Mouse (Mus musculus) neural tube, embryonic 12.5 days (tissue): ENCODE measurements around the gene Swsap1. TPM values are rescaled to one million over a fixed set of nuclear protein-coding genes. Genes with fewer than 3 reads are reported as not detected.
A peak's percentile ranks its signal among the peaks of the same experiment; 100 is the strongest.

Experiments
- ATAC-seq: fragments of 200-750 bp; cut with Nextera tagmentation; 2 replicates; pipeline ENCODE4 v1.8.0; 2017; ENCODE audit warnings: low read depth, mild to moderate bottlenecking, moderate TSS enrichment, moderate library complexity; ENCODE audit not compliant: low FRiP score
- H3K27ac ChIP-seq: fragments of 300-500 bp; sonication (generic); 2 replicates; pipeline ENCODE4 v1.5.1; 2016
- H3K27me3 ChIP-seq: fragments of 300-500 bp; sonication (generic); replicated peaks from 2 replicates; pipeline ENCODE4 v1.6.1; 2016; ENCODE audit warnings: mild to moderate bottlenecking
- H3K36me3 ChIP-seq: fragments of 300-500 bp; sonication (generic); 2 replicates; pipeline ENCODE4 v1.6.1; 2016; ENCODE audit warnings: mild to moderate bottlenecking
- H3K4me1 ChIP-seq: fragments of 300-500 bp; sonication (generic); 2 replicates; pipeline ENCODE4 v1.6.1; 2016
- H3K4me2 ChIP-seq: fragments of 300-500 bp; sonication (generic); replicated peaks from 2 replicates; pipeline ENCODE4 v1.6.1; 2016; ENCODE audit warnings: mild to moderate bottlenecking
- H3K4me3 ChIP-seq: fragments of 300-500 bp; sonication (generic); 2 replicates; pipeline ENCODE4 v1.5.1; 2016
- H3K9ac ChIP-seq: fragments of 300-500 bp; sonication (generic); 2 replicates; pipeline ENCODE4 v1.6.1; 2016; ENCODE audit warnings: mild to moderate bottlenecking
- H3K9me3 ChIP-seq: fragments of 300-500 bp; sonication (generic); 2 replicates; pipeline ENCODE4 v1.6.1; 2016; ENCODE audit warnings: mild to moderate bottlenecking
- WGBS: fragments of 180-500 bp; shearing (Covaris S2); methylation state at CpG from one replicate; pipeline ENCODE4 v1.1.7; 2016; 5-methylcytosine and 5-hydroxymethylcytosine counted together
- polyA plus RNA-seq: library from polyadenylated mRNA; unstranded; fragments of >200 nt; fragmentation: Nextera tagmentation; extraction: Ambion mirVana; gene quantifications from 2 replicates; pipeline ENCODE4 v1.2.1, GENCODE M21; 2016

Swsap1 gene
- polyA plus RNA-seq, 1 experiment from 2014 or later: 8.1 TPM

- no peak overlapping the region for H3K4me2 ChIP-seq
- ATAC-seq: no peak
- H3K27ac ChIP-seq: no peak overlapping the region
- no peaks in the 10 kb centered on the region for H3K27me3 ChIP-seq
- no peaks in the 10 kb centered on the region for H3K36me3 ChIP-seq
- no peak overlapping the region for H3K9ac ChIP-seq
- 27% methylated on average over 2 of the region's 2 CpGs for WGBS
- H3K4me1 ChIP-seq: no peaks in the 10 kb centered on the region
- no peak overlapping the region for H3K4me3 ChIP-seq
- no peaks in the 10 kb centered on the region for H3K9me3 ChIP-seq
Observed at GRCm38 (mm10) chr9:21977972-21978371, 22.4 kb downstream of the Swsap1 start.

- Histone ChIP-seq H3K27ac (no peak overlapping the region), H3K9ac (no peak overlapping the region), H3K9me3 (no peaks in the 10 kb centered on the region), H3K4me1 (no peaks in the 10 kb centered on the region), H3K4me2 (no peak overlapping the region), H3K4me3 (no peak overlapping the region), H3K36me3 (no peaks in the 10 kb centered on the region), H3K27me3 (no peaks in the 10 kb centered on the region)
- WGBS: 97% methylated on average over 4 of the region's 4 CpGs
- no peak for ATAC-seq
Observed at GRCm38 (mm10) chr9:21978398-21979128, 23.0 kb downstream of the Swsap1 start.

GRCm38 (mm10) chr9:21983911-21984310 is 28.4 kb downstream of the Swsap1 start:
- Histone ChIP-seq H3K9me3 (no peaks in the 10 kb centered on the region), H3K4me1 (peaks cover 11% of the 10 kb centered on the region), H3K9ac (no peak overlapping the region), H3K36me3 (no peaks in the 10 kb centered on the region), H3K27ac (no peak overlapping the region), H3K4me2 (no peak overlapping the region), H3K4me3 (no peak overlapping the region), H3K27me3 (peaks cover 29% of the 10 kb centered on the region)
- WGBS: 29% methylated on average over 3 of the region's 3 CpGs
- no peak for ATAC-seq

- H3K27ac ChIP-seq: no peak overlapping the region
- no peak for ATAC-seq
- H3K27me3 ChIP-seq: peaks cover 67% of the 10 kb centered on the region
- H3K36me3 ChIP-seq: no peaks in the 10 kb centered on the region
- 7% methylated on average over 36 of the region's 36 CpGs for WGBS
- peaks cover 22% of the 10 kb centered on the region for H3K4me1 ChIP-seq
- peak overlapping the region; percentile 71 for H3K4me2 ChIP-seq
- no peak overlapping the region for H3K9ac ChIP-seq
- H3K9me3 ChIP-seq: no peaks in the 10 kb centered on the region
- peak overlapping the region; percentile 34; the same call in 1 of the 2 replicates for H3K4me3 ChIP-seq
Observed at GRCm38 (mm10) chr9:21987592-21988342, 32.2 kb downstream of the Swsap1 start.

- Histone ChIP-seq H3K27me3 (peaks cover 73% of the 10 kb centered on the region), H3K36me3 (no peaks in the 10 kb centered on the region), H3K9ac (peak overlapping the region; percentile 45; the same call in 1 of the 2 replicates), H3K4me1 (peaks cover 22% of the 10 kb centered on the region), H3K27ac (no peak overlapping the region), H3K9me3 (no peaks in the 10 kb centered on the region), H3K4me3 (peak overlapping the region; percentile 34), H3K4me2 (peak overlapping the region; percentile 71)
- WGBS: 2% methylated on average over 32 of the region's 32 CpGs
- ATAC-seq: 0 out of 2 replicates have a peak, but pooled peaks have one; percentile 33
Observed at GRCm38 (mm10) chr9:21988421-21989101, 33.0 kb downstream of the Swsap1 start.

- H3K4me1 ChIP-seq: peaks cover 22% of the 10 kb centered on the region
- H3K9ac ChIP-seq: peak within 1 kb of the TSS; percentile 45; the same call in 1 of the 2 replicates
- peak within 1 kb of the TSS; percentile 71 for H3K4me2 ChIP-seq
- H3K27me3 ChIP-seq: peaks cover 73% of the 10 kb centered on the region
- H3K36me3 ChIP-seq: no peaks in the 10 kb centered on the region
- WGBS: under 1% methylated on average over 42 of the region's 42 CpGs
- H3K9me3 ChIP-seq: no peaks in the 10 kb centered on the region
- peak; percentile 35; the same call in 1 of the 2 replicates for ATAC-seq
- peak within 1 kb of the TSS; percentile 34 for H3K4me3 ChIP-seq
- H3K27ac ChIP-seq: no peak within 1 kb of the TSS
Observed at GRCm38 (mm10) chr9:21989230-21990110, 33.9 kb downstream of the Swsap1 start, which contains the start of gene Rgl3. Rgl3 (minus strand) TSS chr9:21989446.

- no peak overlapping the region for H3K9ac ChIP-seq
- H3K4me3 ChIP-seq: no peak overlapping the region
- peaks cover 22% of the 10 kb centered on the region for H3K4me1 ChIP-seq
- H3K27me3 ChIP-seq: peaks cover 61% of the 10 kb centered on the region
- WGBS: 74% methylated on average over 4 of the region's 4 CpGs
- no peak for ATAC-seq
- H3K9me3 ChIP-seq: no peaks in the 10 kb centered on the region
- H3K36me3 ChIP-seq: no peaks in the 10 kb centered on the region
- no peak overlapping the region for H3K27ac ChIP-seq
- no peak overlapping the region for H3K4me2 ChIP-seq
Observed at GRCm38 (mm10) chr9:21992227-21992626, 36.7 kb downstream of the Swsap1 start.

GRCm38 (mm10) chr9:21996178-21996867 is 40.8 kb downstream of the Swsap1 start:
- ATAC-seq: no peak
- no peak overlapping the region for H3K9ac ChIP-seq

GRCm38 (mm10) chr9:22000296-22000695 is 44.7 kb downstream of the Swsap1 start:
- no peaks in the 10 kb centered on the region for H3K9me3 ChIP-seq
- H3K27me3 ChIP-seq: no peaks in the 10 kb centered on the region
- 89% methylated on average over 6 of the region's 6 CpGs for WGBS
- H3K4me2 ChIP-seq: no peak overlapping the region
- H3K4me1 ChIP-seq: peaks cover 26% of the 10 kb centered on the region
- peaks cover 7% of the 10 kb centered on the region; the same call in 1 of the 2 replicates for H3K36me3 ChIP-seq
- no peak overlapping the region for H3K4me3 ChIP-seq
- ATAC-seq: no peak
- no peak overlapping the region for H3K9ac ChIP-seq
- H3K27ac ChIP-seq: no peak overlapping the region

More at GRCm38 (mm10) chr9:21996178-21996867, 40.8 kb downstream of the Swsap1 start:
- Histone ChIP-seq H3K27me3 (peaks cover 20% of the 10 kb centered on the region), H3K4me1 (no peaks in the 10 kb centered on the region), H3K4me3 (no peak overlapping the region), H3K9me3 (no peaks in the 10 kb centered on the region), H3K27ac (no peak overlapping the region), H3K4me2 (no peak overlapping the region), H3K36me3 (no peaks in the 10 kb centered on the region)
- 80% methylated on average over 3 of the region's 3 CpGs for WGBS

- H3K9ac ChIP-seq: no peak overlapping the region
- peak overlapping the region; percentile 74 for H3K4me2 ChIP-seq
- H3K36me3 ChIP-seq: peaks cover 20% of the 10 kb centered on the region
- peaks cover 26% of the 10 kb centered on the region for H3K4me1 ChIP-seq
- H3K27me3 ChIP-seq: no peaks in the 10 kb centered on the region
- no peaks in the 10 kb centered on the region for H3K9me3 ChIP-seq
- ATAC-seq: no peak
- H3K27ac ChIP-seq: no peak overlapping the region
- no peak overlapping the region for H3K4me3 ChIP-seq
- WGBS: 84% methylated on average over 4 of the region's 4 CpGs
Observed at GRCm38 (mm10) chr9:22001633-22002032, 46.1 kb downstream of the Swsap1 start.
